Mouse (Mus musculus) liver, postnatal 0 days (tissue): ENCODE measurements at regions not wholly inside any gene's neighbourhood (a gene's known extent, or its start where the extent isn't known, plus 50 kb on each side); places are given as distances from the start of the nearest gene placed in this dataset.

Source experiments
- ATAC-seq: fragments of 200-750 bp; cut with Nextera tagmentation; 2 replicates; pipeline ENCODE4 v1.8.0; 2017; ENCODE audit warnings: mild to moderate bottlenecking, moderate library complexity
- DNase-seq: peaks from one replicate; pipeline ENCODE4 v3.0.0-alpha.2; 2016
- H3K27ac ChIP-seq: fragments of 300-500 bp; sonication (generic); 2 replicates; pipeline ENCODE4 v1.5.1; 2014; ENCODE audit warnings: antibody characterized with exemption, moderate library complexity, mild to moderate bottlenecking, low read depth
- H3K27me3 ChIP-seq: fragments of 300-500 bp; sonication (generic); 2 replicates; pipeline ENCODE4 v1.6.1; 2014; ENCODE audit warnings: low read length, control low read depth, mixed read lengths; ENCODE audit not compliant: insufficient read depth
- H3K36me3 ChIP-seq: fragments of 300-500 bp; sonication (generic); replicated peaks from 2 replicates; pipeline ENCODE4 v1.6.1; 2014; ENCODE audit warnings: mild to moderate bottlenecking, control low read depth, low read length, moderate library complexity, mixed read lengths; ENCODE audit not compliant: insufficient read depth
- H3K4me1 ChIP-seq: fragments of 300-500 bp; sonication (generic); 2 replicates; pipeline ENCODE4 v1.6.1; 2014; ENCODE audit warnings: antibody characterized with exemption, mild to moderate bottlenecking, control low read depth; ENCODE audit not compliant: insufficient read depth
- H3K4me2 ChIP-seq: fragments of 300-500 bp; sonication (generic); 2 replicates; pipeline ENCODE4 v1.6.1; 2014; ENCODE audit warnings: low read depth, mild to moderate bottlenecking, low read length, moderate library complexity, mixed read lengths
- H3K4me3 ChIP-seq: fragments of 300-500 bp; sonication (generic); 2 replicates; pipeline ENCODE4 v1.5.1; 2014; ENCODE audit warnings: low read depth, low read length
- H3K9ac ChIP-seq: fragments of 300-500 bp; sonication (generic); replicated peaks from 2 replicates; pipeline ENCODE4 v1.6.1; 2014; ENCODE audit warnings: mild to moderate bottlenecking, moderate library complexity
- H3K9me3 ChIP-seq: fragments of 300-500 bp; sonication (generic); 2 replicates; pipeline ENCODE4 v1.6.1; 2016; ENCODE audit warnings: mild to moderate bottlenecking, control low read depth, low read length, mixed read lengths
- CTCF ChIP-seq: sonication (generic); IDR thresholded peaks from 2 replicates; pipeline ENCODE4 v1.5.1; 2016; ENCODE audit warnings: antibody characterized with exemption, low read depth
- EP300 ChIP-seq: IDR thresholded peaks from 2 replicates; pipeline ENCODE4 v1.6.1; 2016; ENCODE audit warnings: antibody characterized with exemption, low read depth, mild to moderate bottlenecking
- WGBS: fragments of 180-500 bp; shearing (Covaris S2); extraction: QIAGEN DNeasy Blood & Tissue Kit; methylation state at CpG from one replicate; pipeline ENCODE4 v1.1.7; 2014; ENCODE audit not compliant: insufficient replicate concordance; 5-methylcytosine and 5-hydroxymethylcytosine counted together

- Histone ChIP-seq H3K4me3 (no peak overlapping the region), H3K9me3 (0 out of 2 replicates have a peak, but pooled peaks cover 4% of the 10 kb centered on the region), H3K27ac (no peak overlapping the region), H3K4me1 (no peaks in the 10 kb centered on the region), H3K4me2 (no peak overlapping the region), H3K27me3 (no peaks in the 10 kb centered on the region), H3K36me3 (no peaks in the 10 kb centered on the region), H3K9ac (no peak overlapping the region)
- DNase-seq (no peak), ATAC-seq (no peak)
- TF ChIP-seq CTCF = no peak
- TF ChIP-seq EP300 = no peak
- 27% methylated on average over 1 of the region's 1 CpGs for WGBS
Measured at GRCm38 (mm10) chr3:125155319-125155718, 248.6 kb upstream of the Ndst4 start.

GRCm38 (mm10) chr3:125159763-125160162 lies 244.1 kb upstream of the Ndst4 start:
- ATAC-seq = no peak
- H3K27me3 ChIP-seq = no peaks in the 10 kb centered on the region

GRCm38 (mm10) chr3:125190571-125190970 lies 213.3 kb upstream of the Ndst4 start:
- no peaks in the 10 kb centered on the region for H3K27me3 ChIP-seq
- DNase-seq (no peak), ATAC-seq (no peak)
- H3K9ac ChIP-seq = no peak overlapping the region
- TF ChIP-seq EP300 (no peak), CTCF (no peak)
- H3K4me1 ChIP-seq = no peaks in the 10 kb centered on the region
- H3K9me3 ChIP-seq = no peaks in the 10 kb centered on the region
- H3K27ac ChIP-seq = no peak overlapping the region
- no peak overlapping the region for H3K4me2 ChIP-seq
- H3K36me3 ChIP-seq = no peaks in the 10 kb centered on the region
- no peak overlapping the region for H3K4me3 ChIP-seq

More at GRCm38 (mm10) chr3:125159763-125160162, 244.1 kb upstream of the Ndst4 start:
- Histone ChIP-seq H3K9ac (no peak overlapping the region), H3K27ac (no peak overlapping the region), H3K4me3 (no peak overlapping the region), H3K4me1 (no peaks in the 10 kb centered on the region), H3K4me2 (no peak overlapping the region), H3K36me3 (no peaks in the 10 kb centered on the region), H3K9me3 (no peaks in the 10 kb centered on the region)
- 43% methylated on average over 5 of the region's 5 CpGs for WGBS
- TF ChIP-seq CTCF = no peak
- no peak for TF ChIP-seq EP300
- no peak for DNase-seq

- Histone ChIP-seq H3K36me3 (no peaks in the 10 kb centered on the region), H3K27me3 (no peaks in the 10 kb centered on the region), H3K4me2 (no peak overlapping the region), H3K27ac (no peak overlapping the region), H3K9ac (no peak overlapping the region), H3K4me3 (no peak overlapping the region), H3K9me3 (no peaks in the 10 kb centered on the region), H3K4me1 (no peaks in the 10 kb centered on the region)
- WGBS = 85% methylated on average over 2 of the region's 2 CpGs
- no peak for DNase-seq
- ATAC-seq = no peak
- TF ChIP-seq CTCF = no peak
- no peak for TF ChIP-seq EP300
Measured at GRCm38 (mm10) chr3:125220913-125221312, 183.0 kb upstream of the Ndst4 start.

- TF ChIP-seq CTCF (no peak), EP300 (no peak)
- DNase-seq (no peak), ATAC-seq (no peak)
- Histone ChIP-seq H3K4me1 (no peaks in the 10 kb centered on the region), H3K4me3 (no peak overlapping the region), H3K27ac (no peak overlapping the region), H3K27me3 (no peaks in the 10 kb centered on the region), H3K9ac (no peak overlapping the region), H3K9me3 (no peaks in the 10 kb centered on the region), H3K36me3 (no peaks in the 10 kb centered on the region), H3K4me2 (no peak overlapping the region)
- 60% methylated on average over 3 of the region's 3 CpGs for WGBS
Measured at GRCm38 (mm10) chr3:125251124-125251523, 152.8 kb upstream of the Ndst4 start.

GRCm38 (mm10) chr3:125260909-125261308 lies 143.0 kb upstream of the Ndst4 start:
- no peak overlapping the region for H3K4me2 ChIP-seq
- no peak overlapping the region for H3K9ac ChIP-seq
- no peak overlapping the region for H3K27ac ChIP-seq
- H3K4me1 ChIP-seq = no peaks in the 10 kb centered on the region
- no peak overlapping the region for H3K4me3 ChIP-seq
- 58% methylated on average over 2 of the region's 2 CpGs for WGBS
- H3K27me3 ChIP-seq = no peaks in the 10 kb centered on the region
- no peaks in the 10 kb centered on the region for H3K9me3 ChIP-seq
- no peaks in the 10 kb centered on the region for H3K36me3 ChIP-seq
- no peak for ATAC-seq
- TF ChIP-seq EP300 (no peak), CTCF (no peak)
- no peak for DNase-seq

GRCm38 (mm10) chr3:125270695-125271094 lies 133.2 kb upstream of the Ndst4 start:
- Histone ChIP-seq H3K9ac (no peak overlapping the region), H3K4me3 (no peak overlapping the region), H3K4me1 (0 out of 2 replicates have a peak, but pooled peaks cover 2% of the 10 kb centered on the region), H3K27me3 (no peaks in the 10 kb centered on the region), H3K9me3 (no peaks in the 10 kb centered on the region), H3K4me2 (peak overlapping the region; percentile 62), H3K27ac (peak overlapping the region; percentile 69; the same call in 1 of the 2 replicates), H3K36me3 (no peaks in the 10 kb centered on the region)
- WGBS = 39% methylated on average over 5 of the region's 5 CpGs
- ATAC-seq = peak; percentile 91
- no peak for DNase-seq
- TF ChIP-seq EP300 = peak; percentile 100
- TF ChIP-seq CTCF = no peak
